Mouse (Mus musculus): ENCODE data around the gene Enkur. TPM values are rescaled to one million over a fixed set of nuclear protein-coding genes. Genes with fewer than 3 reads are reported as not detected.

Gene Enkur
- polyA plus RNA-seq, 2 experiments, result 0.02 TPM; not detected in 1

DNA sequence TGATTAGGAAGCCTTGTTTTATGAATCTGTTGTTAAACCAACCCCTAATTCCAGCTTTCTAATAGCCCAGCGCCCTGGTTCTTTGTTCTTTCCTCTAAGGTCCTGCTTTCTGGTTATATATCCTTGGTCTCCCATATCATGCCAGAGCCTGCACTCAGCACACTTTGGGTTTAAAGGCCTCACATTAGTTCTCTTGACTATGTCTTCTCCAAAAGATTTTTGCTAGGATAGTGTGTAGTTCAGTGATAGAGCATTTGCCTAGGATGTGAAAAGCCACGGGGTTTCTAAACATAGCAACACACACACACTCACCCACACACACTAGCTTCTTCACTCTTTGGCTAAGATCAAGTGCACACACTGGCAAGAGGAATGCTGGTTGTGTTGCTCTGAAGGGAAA lies 62.5 kb downstream of the Enkur start:
- peaks cover 10% of the 10 kb centered on the region for H3K27me3 ChIP-seq (ENCODE audit: control insufficient read depth, insufficient read depth, low read length)
- WGBS (ENCODE audit: insufficient replicate concordance), result 8% methylated on average over 2 of the region's 2 CpGs
- H3K27ac ChIP-seq, result no peak overlapping the region
- ATAC-seq (ENCODE audit: insufficient read depth), result no peak
- DNase-seq (ENCODE audit: low read depth in 3 of 3, low spot score in 3 of 3), result no peak
- no peaks in the 10 kb centered on the region for H3K36me3 ChIP-seq (replicated peaks; ENCODE audit: control insufficient read depth, insufficient read depth, low read depth)
- H3K4me2 ChIP-seq (ENCODE audit: low read depth), result peak overlapping the region; percentile 68; the same call in 1 of the 2 replicates
- H3K9me3 ChIP-seq (ENCODE audit: control insufficient read depth, low read length), result no peaks in the 10 kb centered on the region
- H3K9ac ChIP-seq (replicated peaks), result no peak overlapping the region
- H3K4me3 ChIP-seq (ENCODE audit: insufficient read depth in 1 of 2, low read depth in 2 of 2, low read length in 2 of 2), result no peak overlapping the region
- TF ChIP-seq EP300 (IDR thresholded peaks at IDR 0.05; ENCODE audit: low read depth), result no peak
- no peak for TF ChIP-seq CTCF (IDR thresholded peaks at IDR 0.05; ENCODE audit: low read depth)
- H3K4me1 ChIP-seq (replicated peaks; ENCODE audit: control insufficient read depth in 2 of 2, insufficient read depth in 2 of 2, low read length in 1 of 2), result no peaks in the 10 kb centered on the region

DNA sequence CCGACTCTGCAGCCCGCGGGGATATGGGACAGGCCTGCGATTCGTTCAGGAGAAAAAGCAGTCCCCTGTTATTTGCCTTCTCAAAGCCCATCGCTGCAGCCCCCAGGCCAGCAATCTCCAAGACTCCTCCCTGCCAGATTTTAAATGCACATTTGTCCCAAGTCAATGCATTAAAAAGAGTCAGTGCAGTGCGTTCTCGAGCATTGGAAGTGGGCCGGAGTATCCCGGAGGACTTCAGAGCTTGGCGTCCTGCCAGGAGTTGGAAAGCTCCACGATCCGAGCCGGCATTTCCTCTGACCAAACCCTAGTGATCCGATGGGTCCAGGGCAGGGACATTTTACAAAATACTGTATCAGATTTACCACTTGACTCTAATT lies 63.0 kb downstream of the Enkur start:
- Histone ChIP-seq H3K4me3 (ENCODE audit: insufficient read depth in 1 of 2, low read depth in 2 of 2, low read length in 2 of 2) (peak overlapping the region; percentile 43 to 47), H3K4me2 (ENCODE audit: low read depth) (peak overlapping the region; percentile 68), H3K9me3 (ENCODE audit: control insufficient read depth, low read length) (no peaks in the 10 kb centered on the region), H3K27me3 (ENCODE audit: control insufficient read depth, insufficient read depth, low read length) (peaks cover 10% of the 10 kb centered on the region), H3K27ac (no peak overlapping the region), H3K36me3 (replicated peaks; ENCODE audit: control insufficient read depth, insufficient read depth, low read depth) (no peaks in the 10 kb centered on the region), H3K9ac (replicated peaks) (no peak overlapping the region), H3K4me1 (replicated peaks; ENCODE audit: control insufficient read depth in 2 of 2, insufficient read depth in 2 of 2, low read length in 1 of 2) (no peaks in the 10 kb centered on the region)
- ATAC-seq (ENCODE audit: insufficient read depth) (no peak), DNase-seq (ENCODE audit: low read depth in 3 of 3, low spot score in 3 of 3) (no peak)
- TF ChIP-seq CTCF (IDR thresholded peaks at IDR 0.05; ENCODE audit: low read depth), result no peak
- TF ChIP-seq EP300 (IDR thresholded peaks at IDR 0.05; ENCODE audit: low read depth), result no peak
- WGBS (ENCODE audit: insufficient replicate concordance), result 1% methylated on average over 15 of the region's 15 CpGs

- Histone ChIP-seq H3K9me3 (ENCODE audit: control insufficient read depth, low read length) (no peaks in the 10 kb centered on the region), H3K36me3 (replicated peaks; ENCODE audit: control insufficient read depth, insufficient read depth, low read depth) (no peaks in the 10 kb centered on the region), H3K9ac (replicated peaks) (no peak overlapping the region), H3K27ac (no peak overlapping the region), H3K4me1 (replicated peaks; ENCODE audit: control insufficient read depth in 2 of 2, insufficient read depth in 2 of 2, low read length in 1 of 2) (no peaks in the 10 kb centered on the region), H3K4me3 (ENCODE audit: insufficient read depth in 1 of 2, low read depth in 2 of 2, low read length in 2 of 2) (peak overlapping the region; percentile 43 to 47), H3K27me3 (ENCODE audit: control insufficient read depth, insufficient read depth, low read length) (peaks cover 10% of the 10 kb centered on the region), H3K4me2 (ENCODE audit: low read depth) (peak overlapping the region; percentile 68)
- TF ChIP-seq CTCF (IDR thresholded peaks at IDR 0.05; ENCODE audit: low read depth) (no peak), EP300 (IDR thresholded peaks at IDR 0.05; ENCODE audit: low read depth) (no peak)
- DNase-seq (ENCODE audit: low read depth in 3 of 3, low spot score in 3 of 3) (no peak), ATAC-seq (ENCODE audit: insufficient read depth) (no peak)
- under 1% methylated on average over 43 of the region's 46 CpGs for WGBS (ENCODE audit: insufficient replicate concordance)
These were observed 63.5 kb downstream of the Enkur start for GRCm38 (mm10) chr2:21141520-21142203.

GRCm38 (mm10) chr2:21141189-21141519 lies 64.0 kb downstream of the Enkur start:
- no peak for TF ChIP-seq EP300 (IDR thresholded peaks at IDR 0.05; ENCODE audit: low read depth)
- TF ChIP-seq CTCF (IDR thresholded peaks at IDR 0.05; ENCODE audit: low read depth), result no peak
- WGBS (ENCODE audit: insufficient replicate concordance), result 19% methylated on average over 7 of the region's 7 CpGs

More at GRCm38 (mm10) chr2:21141189-21141519, 64.0 kb downstream of the Enkur start:
- Histone ChIP-seq H3K4me3 (ENCODE audit: insufficient read depth in 1 of 2, low read depth in 2 of 2, low read length in 2 of 2) (peak overlapping the region in 1 of 2 experiments; percentile 45; a peak in 3 of 4 replicates), H3K4me2 (ENCODE audit: low read depth) (peak overlapping the region; percentile 68), H3K27ac (no peak overlapping the region), H3K9me3 (ENCODE audit: control insufficient read depth, low read length) (no peaks in the 10 kb centered on the region), H3K27me3 (ENCODE audit: control insufficient read depth, insufficient read depth, low read length) (peaks cover 10% of the 10 kb centered on the region), H3K36me3 (replicated peaks; ENCODE audit: control insufficient read depth, insufficient read depth, low read depth) (no peaks in the 10 kb centered on the region), H3K4me1 (replicated peaks; ENCODE audit: control insufficient read depth in 2 of 2, insufficient read depth in 2 of 2, low read length in 1 of 2) (no peaks in the 10 kb centered on the region), H3K9ac (replicated peaks) (no peak overlapping the region)
- no peak for ATAC-seq (ENCODE audit: insufficient read depth)
- no peak for DNase-seq (ENCODE audit: low read depth in 3 of 3, low spot score in 3 of 3)

Other genes with a start within 250 kb of the Enkur start
- gene Arhgap21, start 236.5 kb downstream of the Enkur start, polyA plus RNA-seq (2012; rRNA removed), result 6.7 and 10.9 TPM in 2 replicates
- gene Arhgap21, start 236.5 kb downstream of the Enkur start, polyA plus RNA-seq (2014; fragmentation: Nextera tagmentation; extraction: Ambion mirVana), result 8.4 and 9.0 TPM in 2 replicates
- gene Thnsl1, start 359 bp upstream of the Enkur start, polyA plus RNA-seq (2012; rRNA removed), result 0.88 and 1.1 TPM in 2 replicates
- 1.9 and 2.0 TPM in 2 replicates for gene Thnsl1, start 359 bp upstream of the Enkur start, polyA plus RNA-seq (2014; fragmentation: Nextera tagmentation; extraction: Ambion mirVana)
- not detected in 2 replicates for gene Gpr158, start 162.2 kb upstream of the Enkur start, polyA plus RNA-seq (2012; rRNA removed)
- not detected in 2 replicates for gene Gpr158, start 162.2 kb upstream of the Enkur start, polyA plus RNA-seq (2014; fragmentation: Nextera tagmentation; extraction: Ambion mirVana)

All from liver, embryonic 14.5 days (tissue).